Mouse (Mus musculus) kidney, postnatal 0 days (tissue): Measurements from ENCODE around the gene Ezr. TPM values are rescaled to one million over a fixed set of nuclear protein-coding genes. Genes with fewer than 3 reads are reported as not detected.

Experiments
- ATAC-seq: fragments of 200-750 bp; cut with Nextera tagmentation; replicated peaks from 2 replicates; pipeline ENCODE4 v1.8.0; 2017; ENCODE audit warnings: low read depth, moderate number of reproducible peaks, moderate TSS enrichment, moderate library complexity; ENCODE audit not compliant: low FRiP score
- DNase-seq: peaks from one replicate; pipeline ENCODE4 v3.0.0-alpha.2; 2016; ENCODE audit warnings: low spot score
- H3K27ac ChIP-seq: fragments of 300-500 bp; sonication (generic); 2 replicates; pipeline ENCODE4 v1.5.1; 2014; ENCODE audit warnings: mild to moderate bottlenecking
- H3K27me3 ChIP-seq: fragments of 300-500 bp; sonication (generic); 2 replicates; pipeline ENCODE4 v1.6.1; 2014; ENCODE audit warnings: low read length, mixed read lengths; ENCODE audit not compliant: insufficient read depth
- H3K36me3 ChIP-seq: fragments of 300-500 bp; sonication (generic); 2 replicates; pipeline ENCODE4 v1.6.1; 2014; ENCODE audit warnings: low read length, mixed read lengths; ENCODE audit not compliant: insufficient read depth
- H3K4me1 ChIP-seq: fragments of 300-500 bp; sonication (generic); replicated peaks from 2 replicates; pipeline ENCODE4 v1.6.1; 2014; ENCODE audit warnings: antibody characterized with exemption, low read length, mixed read lengths; ENCODE audit not compliant: insufficient read depth
- H3K4me2 ChIP-seq: fragments of 300-500 bp; sonication (generic); 2 replicates; pipeline ENCODE4 v1.6.1; 2014; ENCODE audit warnings: mild to moderate bottlenecking, low read length, moderate library complexity, mixed read lengths
- H3K4me3 ChIP-seq: fragments of 300-500 bp; sonication (generic); replicated peaks from 2 replicates; pipeline ENCODE4 v1.5.1; 2014; ENCODE audit warnings: low read depth, low read length
- H3K9ac ChIP-seq: fragments of 300-500 bp; sonication (generic); 2 replicates; pipeline ENCODE4 v1.6.1; 2014; ENCODE audit warnings: low read depth, low read length
- H3K9me3 ChIP-seq: fragments of 300-500 bp; sonication (generic); replicated peaks from 2 replicates; pipeline ENCODE4 v1.6.1; 2016; ENCODE audit warnings: low read length, inconsistent platforms, mixed read lengths
- CTCF ChIP-seq: IDR thresholded peaks from 2 replicates; pipeline ENCODE4 v1.5.1; 2016; ENCODE audit warnings: antibody characterized with exemption, low read depth, mild to moderate bottlenecking, moderate library complexity
- WGBS: fragments of 180-500 bp; shearing (Covaris S2); extraction: QIAGEN DNeasy Blood & Tissue Kit; methylation state at CpG from one replicate; pipeline ENCODE4 v1.1.7; 2014; 5-methylcytosine and 5-hydroxymethylcytosine counted together
- polyA plus RNA-seq: library from polyadenylated mRNA; unstranded; fragments of >200 nt; fragmentation: Nextera tagmentation; extraction: Ambion mirVana; gene quantifications from 2 replicates; pipeline ENCODE4 v1.2.1, GENCODE M21; 2015

Ezr gene
- polyA plus RNA-seq, 1 experiment from 2014 or later = 281 TPM

DNA sequence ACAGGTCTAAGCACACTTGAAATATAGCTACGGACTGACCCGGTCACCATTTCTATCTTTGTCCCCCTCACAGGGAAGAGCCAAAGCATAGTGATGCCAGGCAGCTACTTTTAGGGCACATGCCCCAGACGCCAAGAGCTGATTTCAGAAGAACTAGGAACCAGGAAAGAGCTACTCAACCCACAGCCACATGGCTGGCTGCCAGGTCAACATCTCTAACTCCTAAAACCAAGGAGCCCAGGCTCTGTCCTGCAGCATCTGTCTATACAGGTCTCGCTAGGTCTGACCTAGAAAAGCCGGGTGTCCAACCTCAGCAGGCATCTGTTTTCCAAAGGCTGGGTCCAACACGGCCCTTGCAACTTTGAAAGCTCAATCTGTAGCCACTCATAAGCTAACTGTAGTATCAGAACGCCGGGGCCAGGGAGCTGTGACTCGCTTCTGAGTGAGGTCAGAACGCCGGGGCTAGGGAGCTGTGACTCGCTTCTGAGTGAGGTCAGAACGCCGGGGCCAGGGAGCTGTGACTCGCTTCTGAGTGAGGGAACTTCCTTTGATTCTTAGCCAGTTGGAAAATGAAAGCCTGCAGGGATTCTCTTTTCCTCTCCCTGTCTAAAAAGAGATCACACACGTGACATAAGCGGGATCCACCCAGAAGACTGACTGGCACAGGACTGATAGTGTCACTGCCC is 33.7 kb downstream of the Ezr start:
- Histone ChIP-seq H3K4me3 (no peak overlapping the region), H3K9me3 (no peaks in the 10 kb centered on the region), H3K27ac (peak overlapping the region; percentile 81), H3K36me3 (peaks cover 30% of the 10 kb centered on the region), H3K4me1 (peaks cover 25% of the 10 kb centered on the region), H3K27me3 (no peaks in the 10 kb centered on the region), H3K9ac (no peak overlapping the region), H3K4me2 (no peak overlapping the region)
- ATAC-seq = no peak
- whole genome bisulfite sequencing = 59% methylated on average over 17 of the region's 17 CpGs
- no peak for DNase-seq
- TF ChIP-seq CTCF = no peak

DNA sequence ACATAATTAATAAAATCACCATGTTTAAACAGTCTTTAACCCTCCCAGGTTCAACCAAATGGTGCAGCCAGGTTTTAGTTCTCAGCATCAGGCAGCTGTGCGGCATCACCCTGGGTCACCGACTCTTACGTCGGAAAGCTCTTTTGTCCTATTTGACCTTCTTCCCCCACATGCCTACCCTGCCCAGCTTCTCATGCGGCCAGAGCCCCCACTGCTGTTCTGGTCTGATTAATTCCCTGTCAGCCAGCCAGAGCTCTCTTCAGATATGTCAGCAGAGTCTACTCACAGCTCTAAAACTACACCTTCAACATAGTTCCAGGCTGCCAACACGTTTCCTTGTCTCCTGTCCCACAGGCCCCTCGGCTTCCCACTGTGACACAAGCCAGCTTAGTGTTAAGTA is 35.1 kb downstream of the Ezr start:
- Histone ChIP-seq H3K9me3 (no peaks in the 10 kb centered on the region), H3K4me3 (no peak overlapping the region), H3K36me3 (peaks cover 28% of the 10 kb centered on the region), H3K4me1 (peaks cover 26% of the 10 kb centered on the region), H3K4me2 (no peak overlapping the region), H3K27me3 (no peaks in the 10 kb centered on the region), H3K27ac (peak overlapping the region; percentile 81), H3K9ac (no peak overlapping the region)
- 24% methylated on average over 7 of the region's 7 CpGs for WGBS
- no peak; the same call in 1 of the 2 replicates for ATAC-seq
- DNase-seq = no peak
- no peak for TF ChIP-seq CTCF

DNA sequence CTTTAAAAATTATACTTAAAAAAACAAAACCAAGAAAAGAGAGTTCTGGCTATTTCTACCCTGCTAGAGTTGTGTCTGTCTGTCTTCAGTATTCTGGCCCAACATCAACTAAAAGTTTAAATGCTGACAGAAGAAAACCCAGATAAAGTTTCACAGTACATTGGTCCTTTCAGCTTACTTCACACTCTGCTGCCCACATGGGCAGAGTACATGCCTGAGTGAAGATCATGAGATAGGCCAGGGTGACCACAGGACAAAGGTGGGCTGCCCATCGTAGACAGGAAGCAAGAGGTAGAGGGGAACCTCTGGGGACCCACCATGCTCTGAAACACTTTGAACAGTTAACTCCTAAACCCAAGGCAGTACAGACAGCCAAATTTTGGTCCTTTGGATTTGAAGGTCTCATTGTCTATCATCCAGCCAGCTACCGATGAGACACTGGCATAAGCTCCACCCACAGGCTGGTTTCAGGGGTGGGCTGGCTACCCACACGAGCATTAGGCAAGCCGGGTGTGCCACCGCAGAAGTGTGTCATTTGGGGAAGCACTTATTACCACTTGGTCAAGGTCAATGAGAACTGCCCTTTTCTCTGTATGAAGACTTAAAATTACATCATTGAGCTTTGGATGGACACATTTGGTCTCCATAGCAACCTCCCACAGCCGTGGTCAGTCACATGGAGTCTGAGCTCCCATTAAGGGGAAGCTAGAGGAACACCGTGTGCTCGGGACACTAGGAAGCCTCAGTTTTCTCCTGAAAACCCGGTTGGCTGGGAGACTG is 35.9 kb downstream of the Ezr start:
- H3K4me2 ChIP-seq = no peak overlapping the region
- DNase-seq (no peak), ATAC-seq (peak; percentile 42)
- peaks cover 24% of the 10 kb centered on the region for H3K36me3 ChIP-seq
- H3K27me3 ChIP-seq = no peaks in the 10 kb centered on the region
- H3K4me1 ChIP-seq = peaks cover 32% of the 10 kb centered on the region
- 49% methylated on average over 9 of the region's 9 CpGs for WGBS
- no peak overlapping the region for H3K4me3 ChIP-seq
- no peak overlapping the region for H3K9ac ChIP-seq
- H3K9me3 ChIP-seq = no peaks in the 10 kb centered on the region
- TF ChIP-seq CTCF = no peak
- H3K27ac ChIP-seq = peak overlapping the region; percentile 81

DNA sequence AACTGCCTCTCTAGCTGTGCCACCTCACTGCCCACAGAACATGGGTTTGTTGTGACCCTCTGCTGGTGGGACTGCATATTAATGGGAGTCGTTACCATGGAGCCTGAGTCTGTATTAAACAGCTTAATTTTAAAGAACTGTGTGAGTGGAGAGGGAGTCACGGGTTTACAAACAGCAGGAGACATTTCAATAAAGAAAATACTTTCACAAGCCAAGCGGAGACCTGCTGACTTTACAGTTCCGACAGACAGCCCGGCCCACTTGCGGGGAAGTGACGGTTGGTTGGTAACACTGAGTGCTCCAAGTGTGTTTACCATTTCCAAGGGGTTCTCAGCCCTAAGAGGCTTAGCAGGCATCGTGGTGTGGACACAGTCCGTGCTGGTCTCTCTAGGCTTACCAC is 36.6 kb downstream of the Ezr start:
- WGBS = 36% methylated on average over 9 of the region's 9 CpGs
- H3K4me2 ChIP-seq = no peak overlapping the region
- DNase-seq (peak; percentile 72), ATAC-seq (peak; percentile 68)
- peaks cover 24% of the 10 kb centered on the region for H3K36me3 ChIP-seq
- H3K4me1 ChIP-seq = peaks cover 32% of the 10 kb centered on the region
- H3K4me3 ChIP-seq = no peak overlapping the region
- TF ChIP-seq CTCF = peak; percentile 57
- no peaks in the 10 kb centered on the region for H3K9me3 ChIP-seq
- peak overlapping the region; percentile 81 for H3K27ac ChIP-seq
- H3K9ac ChIP-seq = no peak overlapping the region; the same call in 1 of the 2 replicates
- no peaks in the 10 kb centered on the region for H3K27me3 ChIP-seq

DNA sequence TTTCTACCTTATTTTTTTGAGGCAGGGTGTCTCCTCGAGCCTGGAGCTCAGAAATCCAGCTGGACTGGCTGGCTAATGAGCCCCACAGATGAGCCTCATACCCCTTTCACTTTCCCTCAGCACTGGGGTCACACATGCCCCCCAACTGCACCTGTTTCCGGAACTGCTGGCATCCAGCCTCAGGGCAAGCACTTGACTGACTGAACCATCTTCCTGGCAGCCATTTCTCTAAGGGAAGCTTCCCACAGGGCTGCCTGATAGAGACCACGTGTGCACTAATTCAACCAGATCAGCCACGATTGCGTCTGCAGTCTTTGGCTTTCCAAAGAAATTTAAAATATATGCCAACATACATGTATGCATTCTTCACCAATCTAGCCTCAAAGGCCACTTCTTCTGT is 37.1 kb downstream of the Ezr start:
- ATAC-seq = no peak
- peaks cover 25% of the 10 kb centered on the region for H3K36me3 ChIP-seq
- H3K4me2 ChIP-seq = no peak overlapping the region
- peaks cover 32% of the 10 kb centered on the region for H3K4me1 ChIP-seq
- H3K27me3 ChIP-seq = no peaks in the 10 kb centered on the region
- no peaks in the 10 kb centered on the region for H3K9me3 ChIP-seq
- WGBS = 70% methylated on average over 5 of the region's 5 CpGs
- peak overlapping the region; percentile 81 for H3K27ac ChIP-seq
- TF ChIP-seq CTCF = no peak
- H3K9ac ChIP-seq = no peak overlapping the region
- no peak overlapping the region for H3K4me3 ChIP-seq
- DNase-seq = no peak

- peaks cover 27% of the 10 kb centered on the region for H3K36me3 ChIP-seq
- ATAC-seq = no peak
- H3K9me3 ChIP-seq = no peaks in the 10 kb centered on the region
- 72% methylated on average over 14 of the region's 14 CpGs for WGBS
- H3K4me1 ChIP-seq = peaks cover 32% of the 10 kb centered on the region
- H3K4me2 ChIP-seq = no peak overlapping the region
- no peak overlapping the region for H3K9ac ChIP-seq
- H3K27ac ChIP-seq = peak overlapping the region; percentile 81; the same call in 1 of the 2 replicates
- H3K4me3 ChIP-seq = no peak overlapping the region
- no peak for TF ChIP-seq CTCF
- H3K27me3 ChIP-seq = no peaks in the 10 kb centered on the region
- DNase-seq = no peak
These were observed 37.7 kb downstream of the Ezr start for GRCm38 (mm10) chr17:6744871-6745270.
